Mouse (Mus musculus) brain, adult 2 months (tissue): Measurements from ENCODE around the gene Ptgs1.

Experiments
- DNase-seq: peaks from one replicate; pipeline ENCODE4 v3.0.0; 2011; ENCODE audit warnings: low read depth, low spot score

The Ptgs1 gene

GRCm38 (mm10) chr2:36247964-36248363 lies 17.7 kb downstream of the Ptgs1 start:
- DNase-seq: no peak

GRCm38 (mm10) chr2:36251156-36251555 lies 20.9 kb downstream of the Ptgs1 start:
- no peak for DNase-seq

GRCm38 (mm10) chr2:36252505-36252904 lies 22.3 kb downstream of the Ptgs1 start:
- DNase-seq: no peak

GRCm38 (mm10) chr2:36254445-36254844 lies 24.2 kb downstream of the Ptgs1 start:
- DNase-seq: no peak

- peak; percentile 20 for DNase-seq
Measured at GRCm38 (mm10) chr2:36256931-36257330, 26.7 kb downstream of the Ptgs1 start.

GRCm38 (mm10) chr2:36259382-36259781 lies 29.2 kb downstream of the Ptgs1 start:
- DNase-seq: no peak

- no peak for DNase-seq
Measured at GRCm38 (mm10) chr2:36259798-36260540, 29.7 kb downstream of the Ptgs1 start.

- DNase-seq: no peak
Measured at GRCm38 (mm10) chr2:36262025-36262424, 31.8 kb downstream of the Ptgs1 start.

- no peak for DNase-seq
Measured at GRCm38 (mm10) chr2:36269458-36269857, 39.2 kb downstream of the Ptgs1 start.

- DNase-seq: no peak
Measured at GRCm38 (mm10) chr2:36270186-36270585, 40.0 kb downstream of the Ptgs1 start.

- DNase-seq: no peak
Measured at GRCm38 (mm10) chr2:36271085-36271484, 40.9 kb downstream of the Ptgs1 start.

GRCm38 (mm10) chr2:36272288-36272950 lies 42.2 kb downstream of the Ptgs1 start:
- no peak for DNase-seq

- DNase-seq: peak; percentile 88
Measured at GRCm38 (mm10) chr2:36276454-36276853, 46.2 kb downstream of the Ptgs1 start.

- no peak for DNase-seq
Measured at GRCm38 (mm10) chr2:36278760-36279159, 48.5 kb downstream of the Ptgs1 start.

GRCm38 (mm10) chr2:36281138-36281537 lies 50.9 kb downstream of the Ptgs1 start:
- DNase-seq: no peak

- DNase-seq: no peak
Measured at GRCm38 (mm10) chr2:36282301-36282700, 52.1 kb downstream of the Ptgs1 start.
